Mouse (Mus musculus): Measurements from ENCODE around the gene Coro2a.

The Coro2a gene

DNA sequence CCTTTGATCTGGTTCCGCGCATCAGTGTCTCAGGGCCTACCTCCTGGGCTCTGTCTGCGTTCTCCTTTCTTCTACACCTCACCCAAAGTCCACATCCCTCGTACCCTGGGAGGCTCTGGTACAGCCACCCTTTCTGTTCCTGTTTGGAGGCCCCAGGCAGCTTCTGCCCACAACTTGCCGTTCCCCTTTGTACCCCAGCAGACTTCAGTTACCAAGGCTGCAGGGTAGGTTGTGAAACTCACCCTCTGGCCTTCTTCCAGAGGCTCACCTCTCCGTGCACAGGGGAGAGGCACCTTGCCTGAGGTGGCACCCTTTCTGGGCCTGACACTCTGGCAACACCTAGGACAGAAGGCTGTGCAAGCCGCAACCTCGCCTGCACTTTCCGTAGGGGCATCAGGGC lies 46.2 kb downstream of the Coro2a start:
- DNase-seq, result peak; percentile 25

DNA sequence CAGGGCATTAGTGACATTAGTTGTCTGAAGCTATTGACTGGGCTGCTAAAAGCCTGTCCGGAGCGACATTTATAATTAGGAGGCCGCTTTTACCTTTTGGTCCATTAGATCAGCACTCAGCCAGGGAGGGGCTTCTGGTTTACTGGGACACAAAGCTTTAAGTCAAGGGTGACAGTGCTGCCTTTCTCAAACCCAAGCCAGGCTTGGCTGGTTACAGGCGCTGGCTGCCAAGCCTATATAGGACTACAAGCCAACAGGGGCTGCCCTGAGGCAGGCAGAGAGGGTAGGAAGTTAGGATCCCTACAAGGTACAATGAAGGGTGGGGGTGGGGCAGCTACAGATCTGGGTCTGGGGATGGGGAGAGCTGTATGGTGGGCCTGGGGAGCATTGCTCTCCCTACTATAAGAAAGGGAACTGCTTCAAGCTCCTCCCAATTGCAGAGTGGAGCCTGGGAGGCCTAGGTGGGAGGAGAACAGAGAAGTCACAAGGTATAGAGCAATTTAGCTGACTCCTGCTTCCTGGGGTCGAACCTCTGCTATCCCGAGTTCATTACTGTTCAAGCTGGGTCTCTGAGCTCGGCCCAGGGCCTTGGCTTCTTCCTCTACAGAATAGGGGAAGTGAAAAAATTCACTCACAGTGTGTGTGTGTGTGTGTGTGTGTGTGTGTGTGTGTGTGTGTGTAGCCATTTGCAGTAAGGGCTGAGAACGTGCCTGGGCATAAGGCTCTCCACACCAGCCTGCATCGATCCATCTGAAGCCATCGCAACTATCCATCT lies 47.5 kb downstream of the Coro2a start:
- DNase-seq, result no peak

GRCm38 (mm10) chr4:46553864-46554263 lies 48.1 kb downstream of the Coro2a start:
- peak; percentile 96 for DNase-seq

DNA sequence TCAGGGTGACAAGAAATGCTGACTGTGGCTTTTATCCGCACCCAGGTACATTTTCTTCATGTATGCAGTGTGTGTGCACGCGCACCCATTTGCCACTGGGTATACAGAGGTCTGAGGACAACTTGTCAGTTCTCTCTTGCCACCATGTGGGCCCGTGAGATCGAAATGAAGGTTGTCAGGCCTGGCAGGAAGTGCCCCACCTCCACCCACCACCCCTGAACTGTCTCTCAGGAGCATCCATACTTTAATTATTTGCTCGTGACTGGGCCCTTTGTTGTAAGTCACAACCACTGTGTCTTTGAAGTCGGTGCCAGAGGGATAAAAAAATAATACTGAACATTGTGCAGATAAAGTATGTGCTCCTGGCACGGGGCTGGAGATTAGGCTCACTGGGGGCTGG lies 51.6 kb downstream of the Coro2a start:
- DNase-seq, result peak; percentile 7

DNA sequence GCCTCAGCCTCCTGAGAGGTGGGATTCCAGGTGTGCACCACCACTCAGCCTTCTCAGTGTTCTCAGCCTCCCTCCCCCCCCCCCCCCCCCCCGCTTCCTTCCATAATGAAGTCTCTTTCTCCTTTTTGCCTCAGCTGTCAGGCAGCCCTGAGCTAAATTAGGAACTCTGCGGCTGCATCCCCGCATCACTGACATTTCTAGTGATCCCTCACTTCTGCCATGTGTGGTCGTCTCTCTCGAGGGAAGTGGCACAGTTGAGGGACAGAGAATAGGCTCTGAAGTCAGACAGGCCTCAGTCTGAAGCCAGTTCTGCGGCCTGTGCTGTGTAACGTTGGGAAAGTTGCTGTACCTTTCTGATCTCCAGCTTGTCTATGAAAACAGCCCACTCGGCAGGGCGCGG lies 52.0 kb downstream of the Coro2a start:
- no peak for DNase-seq

DNA sequence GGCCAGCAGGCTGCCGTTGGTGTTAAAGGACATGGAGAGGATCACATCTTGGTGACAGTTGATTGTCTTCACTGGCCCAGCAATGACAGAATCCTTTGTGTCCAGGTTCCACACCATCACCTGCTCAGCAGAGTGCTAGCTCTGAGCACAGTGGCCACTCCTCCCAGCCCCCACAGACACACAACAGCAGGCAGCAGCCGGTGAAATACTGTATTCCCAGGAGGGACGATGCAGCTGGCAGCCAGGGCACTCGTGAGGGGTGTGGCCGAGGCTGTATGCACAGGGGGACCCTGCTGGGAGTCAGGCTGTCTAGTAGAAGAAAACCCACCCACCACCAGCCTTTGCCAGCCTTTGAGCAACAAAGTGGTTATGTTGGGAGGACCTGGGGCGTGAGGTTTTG lies 55.3 kb downstream of the Coro2a start:
- no peak for DNase-seq

DNA sequence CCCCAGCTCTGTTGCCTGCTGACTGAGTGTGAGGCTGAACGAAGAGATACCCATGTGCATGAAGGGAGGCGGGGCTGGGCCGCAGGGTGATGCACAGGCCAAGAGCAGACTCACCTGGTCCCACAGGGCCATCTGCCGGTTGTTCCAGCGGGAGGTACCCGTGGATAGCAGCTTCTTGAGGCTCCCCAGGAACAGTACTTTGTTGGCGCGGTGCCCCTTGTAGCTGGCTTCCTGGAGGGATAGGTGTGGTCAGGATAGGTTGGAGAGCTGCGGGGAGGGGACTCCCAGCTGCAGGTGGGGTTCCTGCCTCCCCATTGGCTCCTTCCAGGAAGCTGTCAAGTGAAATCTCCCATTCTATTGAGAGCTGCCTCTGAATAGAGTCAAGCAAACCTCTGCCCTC lies 56.5 kb downstream of the Coro2a start:
- peak; percentile 63 for DNase-seq

DNA sequence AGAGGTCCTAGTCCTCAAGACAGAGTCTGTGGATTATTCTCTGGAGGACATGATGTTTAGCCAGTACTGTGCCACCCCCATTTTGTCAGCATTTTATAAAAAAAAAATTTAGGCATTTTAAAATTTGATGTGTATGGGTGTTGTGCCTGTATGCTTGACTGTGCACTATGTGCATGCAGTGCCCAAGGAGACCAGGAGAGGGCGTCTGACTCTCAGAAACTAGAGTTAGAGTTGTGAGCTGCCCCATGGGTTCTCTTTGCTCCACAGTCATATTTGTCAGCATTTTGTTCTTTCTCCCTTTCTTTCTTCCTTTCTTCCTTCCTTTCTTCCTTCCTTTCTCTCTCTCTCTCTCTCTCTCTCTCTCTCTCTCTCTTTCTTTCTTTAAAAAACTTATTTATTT lies 57.7 kb downstream of the Coro2a start:
- no peak for DNase-seq

DNA sequence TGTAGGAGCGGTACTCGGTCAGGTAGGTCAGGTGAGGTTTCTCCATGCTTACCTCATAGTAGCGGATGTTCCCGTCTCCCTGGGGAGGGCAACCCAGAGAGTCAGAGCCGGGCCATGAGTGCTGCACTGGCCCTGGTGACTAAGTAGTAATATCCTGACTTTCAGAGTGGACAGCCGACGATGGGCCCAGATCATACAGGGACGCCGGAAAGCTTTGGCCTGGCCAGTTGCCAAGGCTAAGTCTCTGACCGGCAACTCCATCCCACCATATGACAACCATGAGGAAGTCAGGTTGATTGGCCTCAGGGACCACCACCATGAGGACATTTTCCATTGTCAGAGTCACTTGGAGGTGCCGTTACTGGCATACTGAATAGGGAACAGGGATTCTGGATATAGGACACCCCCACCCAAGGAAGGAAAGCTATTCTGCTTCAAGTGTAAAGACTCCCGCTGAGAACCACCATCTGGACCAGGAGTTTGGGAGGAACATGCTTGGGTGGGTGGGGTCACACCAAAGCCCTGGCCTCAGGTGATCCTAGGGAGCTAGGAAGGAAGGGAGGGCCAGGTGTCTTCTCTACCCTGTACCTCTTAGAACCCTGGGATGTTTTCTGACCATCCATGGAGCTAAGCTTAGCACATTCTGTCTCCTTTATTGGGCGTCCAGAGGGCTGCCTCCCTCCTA lies 58.5 kb downstream of the Coro2a start:
- DNase-seq, result peak; percentile 59

- no peak for DNase-seq
These were observed 60.3 kb downstream of the Coro2a start for GRCm38 (mm10) chr4:46541707-46542106.

GRCm38 (mm10) chr4:46539167-46539566 lies 62.8 kb downstream of the Coro2a start:
- DNase-seq, result no peak

DNA sequence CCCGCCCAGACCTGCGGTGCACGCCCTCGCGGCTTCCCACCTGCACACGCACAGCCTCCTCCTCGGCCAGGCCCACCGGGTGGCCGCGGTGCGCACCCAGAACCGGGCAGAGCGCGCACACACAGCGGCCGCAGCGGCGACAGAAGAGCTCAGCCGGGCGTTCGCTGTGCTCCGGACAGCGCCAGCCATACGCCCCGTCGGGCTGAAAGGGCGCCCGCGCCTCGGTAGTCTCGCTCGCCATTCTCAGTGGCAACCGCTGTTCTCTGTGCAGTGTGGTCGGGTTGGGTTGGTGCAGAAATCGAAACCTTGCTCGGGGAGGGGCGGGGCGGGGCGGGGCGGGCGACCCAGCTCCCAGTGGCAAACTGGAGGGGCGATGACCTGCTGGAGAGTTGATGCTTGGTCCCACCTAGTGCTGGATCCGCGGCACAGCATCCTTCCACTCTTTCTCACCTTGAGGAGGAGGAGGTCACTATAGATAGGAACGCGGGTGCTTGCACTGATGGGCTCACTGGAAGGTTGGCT lies 66.1 kb downstream of the Coro2a start, which contains the start of gene Trim14:
Gene Trim14 (minus strand): TSS at position 302 of the 522 bp plus-strand sequence.
- no peak for DNase-seq

GRCm38 (mm10) chr4:46535094-46535830 lies 66.7 kb downstream of the Coro2a start:
- no peak for DNase-seq

- no peak for DNase-seq
These were observed 67.9 kb downstream of the Coro2a start for GRCm38 (mm10) chr4:46533934-46534720.

DNA sequence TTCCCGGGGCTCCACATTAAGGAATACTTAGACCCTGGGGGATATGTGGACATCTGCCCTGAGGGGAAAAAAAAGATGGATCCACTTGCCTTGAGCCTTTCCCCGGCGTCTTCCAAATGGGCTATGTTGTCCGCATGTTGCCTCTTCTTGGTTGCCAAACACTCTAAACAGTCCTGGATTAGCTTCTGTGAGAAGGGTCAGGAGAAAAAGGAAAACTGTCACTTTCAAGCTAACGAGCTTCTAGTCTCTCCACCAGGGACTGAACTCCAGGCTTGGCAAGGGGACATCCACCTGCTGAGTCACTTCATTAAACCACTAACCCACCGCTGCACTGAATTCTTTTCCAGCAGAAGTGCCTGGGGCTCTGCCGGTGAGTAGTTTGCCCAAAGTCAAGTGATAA lies 69.1 kb downstream of the Coro2a start:
- DNase-seq, result no peak

DNA sequence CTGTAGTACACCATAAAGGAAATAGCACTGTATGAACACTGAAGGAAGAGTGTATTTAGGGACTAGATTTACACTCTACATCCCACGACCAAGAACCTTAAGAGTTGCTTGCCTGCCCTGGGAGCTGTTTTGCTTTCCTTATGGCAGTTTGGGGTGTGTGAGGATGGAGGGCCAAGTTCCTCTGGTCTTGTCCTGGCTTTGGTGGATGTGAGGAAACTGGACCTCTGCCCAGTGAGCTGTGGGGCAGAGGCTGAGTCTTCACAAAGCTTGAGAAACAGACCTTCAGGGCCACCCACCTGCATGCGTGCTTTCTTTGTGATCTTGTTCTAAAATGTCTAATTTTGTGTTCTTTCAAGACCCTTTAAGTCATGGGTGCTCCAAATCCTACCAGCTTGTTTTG lies 69.5 kb downstream of the Coro2a start:
- DNase-seq, result no peak

DNA sequence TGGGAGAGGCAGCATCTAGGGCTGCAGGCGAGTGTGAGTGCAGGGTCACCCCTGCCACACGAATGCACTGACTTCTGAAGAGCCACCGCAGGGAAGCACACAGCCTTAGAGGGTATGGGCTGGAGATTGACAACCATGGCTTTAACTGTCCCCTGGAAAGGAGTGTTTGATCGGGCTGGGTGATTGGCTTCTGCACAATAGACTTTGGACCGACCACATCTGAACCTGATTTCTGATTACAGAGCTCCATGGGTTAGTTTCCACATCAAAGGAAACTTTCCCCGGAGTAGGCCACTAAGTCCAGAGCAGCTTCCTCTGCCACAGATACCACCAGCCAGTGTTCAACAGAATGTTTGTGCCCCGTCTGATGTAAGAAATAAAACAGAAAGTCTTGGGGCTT lies 72.3 kb downstream of the Coro2a start:
- no peak for DNase-seq

- DNase-seq, result no peak
These were observed 74.5 kb downstream of the Coro2a start for GRCm38 (mm10) chr4:46527558-46527926.

- no peak for DNase-seq
These were observed 75.0 kb downstream of the Coro2a start for GRCm38 (mm10) chr4:46526798-46527557.

- DNase-seq, result no peak
These were observed 75.8 kb downstream of the Coro2a start for GRCm38 (mm10) chr4:46526226-46526625.

GRCm38 (mm10) chr4:46523324-46523723 lies 78.7 kb downstream of the Coro2a start:
- DNase-seq, result no peak

DNA sequence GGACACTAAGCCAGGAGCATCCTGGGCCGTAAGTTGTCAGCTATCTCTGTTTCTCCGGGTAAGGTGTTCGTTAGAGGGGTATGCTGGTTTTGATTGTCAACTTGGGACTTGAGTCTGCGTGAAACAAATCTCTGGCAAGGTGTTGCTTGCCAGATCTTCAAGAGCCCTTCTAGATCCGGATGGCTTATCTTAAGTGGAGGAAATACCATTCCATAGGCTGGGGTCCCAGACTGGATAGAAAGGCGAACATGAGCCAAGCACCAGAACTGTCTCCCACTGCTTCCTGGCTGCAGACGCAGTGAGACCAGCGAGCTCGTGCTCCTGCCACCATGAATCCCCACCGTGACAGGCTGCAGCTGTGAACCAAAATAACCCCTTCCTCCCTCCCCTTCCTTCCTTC lies 80.5 kb downstream of the Coro2a start:
- no peak for DNase-seq
